Mouse (Mus musculus): ENCODE results near the gene Slc9a3r1.

- peak; percentile 87 for TF ChIP-seq POLR2AphosphoS2 (IDR thresholded peaks at IDR 0.05; ENCODE audit: insufficient read length, low read depth)
- no peak for TF ChIP-seq E2F4 (IDR thresholded peaks at IDR 0.05; ENCODE audit: insufficient read depth)
- TF ChIP-seq MAX (IDR thresholded peaks at IDR 0.05; ENCODE audit: low read depth): no peak
- TF ChIP-seq POLR2A (IDR thresholded peaks at IDR 0.05; ENCODE audit: insufficient read length, low read depth): peak; percentile 86
- TF ChIP-seq CEBPB (IDR thresholded peaks at IDR 0.05; ENCODE audit: insufficient read depth, poor library complexity, severe bottlenecking): no peak
- no peak for TF ChIP-seq TCF12 (IDR thresholded peaks at IDR 0.05; ENCODE audit: insufficient read depth, poor library complexity, severe bottlenecking)
- TF ChIP-seq REST (IDR thresholded peaks at IDR 0.05; ENCODE audit: insufficient read depth, insufficient read length): no peak
- no peak for TF ChIP-seq SRF (IDR thresholded peaks at IDR 0.05; ENCODE audit: control insufficient read depth, insufficient read length, low read depth)
These were observed at the start of gene Slc9a3r1 for GRCm38 (mm10) chr11:115162832-115163480.
